Mouse (Mus musculus) 3T3-L1 (cell line): Measurements from ENCODE around the gene Npas2.
A peak's percentile ranks its signal among the peaks of the same experiment; 100 is the strongest.

Experiments
- DNase-seq: peaks from one replicate; pipeline ENCODE4 v3.0.0-alpha.2; 2015; ENCODE audit warnings: low read depth, low spot score

Gene Npas2

DNA sequence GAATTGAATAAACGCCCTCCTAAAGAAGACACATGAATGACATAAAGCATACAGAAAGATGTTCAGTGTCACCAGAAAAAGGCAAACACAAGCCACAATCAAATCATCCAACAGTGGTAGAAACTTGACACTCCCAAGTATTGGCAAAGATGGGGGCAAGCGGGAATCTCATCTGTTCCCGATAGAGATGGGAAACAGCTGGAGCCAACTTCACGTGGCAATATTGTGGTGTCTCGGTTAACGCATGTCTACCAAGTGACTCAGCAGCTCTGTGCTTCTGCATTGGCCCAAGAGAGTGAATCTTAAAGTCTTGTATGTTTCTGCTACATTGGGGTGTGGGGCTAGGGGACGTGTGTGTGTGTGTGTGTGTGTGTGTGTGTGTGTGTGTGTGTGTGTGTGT, 89.8 kb downstream of the Npas2 start:
- peak; percentile 84 for DNase-seq

DNA sequence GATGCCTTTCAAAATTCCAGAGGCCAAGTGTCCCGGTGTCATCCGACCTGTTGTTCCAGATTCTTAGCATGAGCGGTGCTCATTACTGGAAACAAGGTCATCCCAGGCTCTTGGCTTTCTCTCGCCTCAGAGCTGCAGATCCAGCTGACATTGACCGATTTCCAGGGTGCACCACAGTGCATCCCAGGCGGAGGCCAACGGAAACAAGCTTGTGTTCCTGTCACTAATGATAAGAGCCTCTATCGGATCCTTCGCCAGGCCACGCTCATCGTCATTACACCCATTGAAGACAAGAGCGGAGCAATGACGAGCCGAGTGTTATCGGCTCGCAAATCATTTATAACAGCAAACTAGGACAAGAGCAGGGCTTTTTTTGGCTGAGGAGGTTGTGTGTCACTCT, 91.3 kb downstream of the Npas2 start:
- no peak for DNase-seq

DNA sequence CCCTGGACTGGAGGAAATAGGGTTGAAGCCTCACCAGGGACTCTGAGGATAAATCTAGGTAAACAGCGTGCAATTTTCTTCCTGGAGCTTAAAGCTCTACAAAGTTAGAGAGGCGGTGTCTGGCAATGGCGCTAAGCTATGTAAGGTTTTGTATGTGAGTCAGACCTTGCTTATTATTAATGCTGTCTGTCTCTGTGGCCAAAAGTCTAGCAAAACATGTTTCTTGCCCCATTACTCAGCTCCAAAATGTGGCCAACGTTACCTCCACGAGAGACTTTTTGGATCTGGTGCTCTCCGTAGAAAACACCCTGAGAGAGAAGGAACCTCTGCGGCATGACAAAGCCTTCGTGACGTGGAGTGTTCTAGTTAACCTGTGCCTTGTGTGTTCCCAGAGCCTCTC, 93.5 kb downstream of the Npas2 start:
- DNase-seq = peak; percentile 9

- no peak for DNase-seq
These were observed 94.3 kb downstream of the Npas2 start for GRCm38 (mm10) chr1:39287831-39288230.

DNA sequence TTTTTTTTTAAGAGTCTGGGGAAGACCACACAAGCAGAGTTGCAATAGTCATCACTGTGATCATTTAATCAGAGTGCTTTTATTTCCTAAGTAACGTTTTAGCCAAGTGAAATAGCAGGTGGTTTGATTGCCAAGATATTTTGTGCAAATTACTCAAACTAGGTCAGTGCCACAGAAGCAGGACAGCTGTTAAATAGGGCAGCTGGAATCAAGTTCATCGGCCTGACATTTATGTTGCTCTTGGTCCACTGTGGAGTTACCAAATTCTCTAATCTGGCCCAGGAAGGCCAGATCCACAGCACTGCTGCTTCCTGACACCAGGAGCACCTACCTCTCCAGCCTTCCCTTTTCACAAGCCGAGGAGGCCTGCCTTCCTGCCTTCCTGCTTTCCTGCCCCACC, 94.9 kb downstream of the Npas2 start:
- DNase-seq = no peak

DNA sequence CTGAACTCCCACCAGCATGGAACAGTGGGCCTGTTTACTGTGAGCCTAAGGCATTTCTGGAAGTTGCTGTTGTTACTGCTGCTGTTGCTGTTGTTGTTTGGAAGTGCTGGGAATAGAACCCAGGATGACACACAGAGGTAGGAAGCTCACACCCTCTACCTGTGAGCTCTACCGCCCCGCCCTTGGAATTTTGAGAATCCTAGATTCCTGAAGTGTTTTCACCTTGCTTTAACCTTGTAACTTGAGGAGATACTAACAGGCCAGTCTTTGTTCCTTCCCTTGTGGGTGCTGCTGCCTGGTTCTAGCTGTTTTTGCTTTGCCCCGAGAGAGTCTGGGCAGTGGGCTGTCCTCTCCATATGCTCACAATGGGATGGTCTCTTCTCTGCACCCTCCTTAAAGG, 98.5 kb downstream of the Npas2 start:
- DNase-seq = no peak

GRCm38 (mm10) chr1:39298294-39298693, 104.8 kb downstream of the Npas2 start:
- DNase-seq = no peak

DNA sequence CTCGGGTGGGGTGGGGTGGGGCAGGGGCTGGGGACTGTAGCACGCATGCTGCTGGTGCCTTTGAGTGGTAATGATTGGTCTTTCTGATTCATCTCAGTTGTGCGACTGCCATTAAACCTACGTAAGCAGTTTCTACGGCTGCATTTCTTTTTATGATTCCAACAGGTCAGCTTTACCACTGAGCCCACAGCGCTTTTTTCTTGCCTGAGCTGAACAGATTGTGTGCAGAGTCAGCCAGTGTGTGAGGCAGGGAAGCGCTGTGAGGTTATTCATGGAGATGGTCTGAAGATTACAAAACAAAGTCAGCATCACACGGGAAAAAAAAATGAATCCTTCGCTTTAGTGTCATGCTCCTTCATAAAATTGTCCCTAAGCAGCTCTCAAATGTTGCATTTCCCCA, 106.7 kb downstream of the Npas2 start:
- DNase-seq = no peak

DNA sequence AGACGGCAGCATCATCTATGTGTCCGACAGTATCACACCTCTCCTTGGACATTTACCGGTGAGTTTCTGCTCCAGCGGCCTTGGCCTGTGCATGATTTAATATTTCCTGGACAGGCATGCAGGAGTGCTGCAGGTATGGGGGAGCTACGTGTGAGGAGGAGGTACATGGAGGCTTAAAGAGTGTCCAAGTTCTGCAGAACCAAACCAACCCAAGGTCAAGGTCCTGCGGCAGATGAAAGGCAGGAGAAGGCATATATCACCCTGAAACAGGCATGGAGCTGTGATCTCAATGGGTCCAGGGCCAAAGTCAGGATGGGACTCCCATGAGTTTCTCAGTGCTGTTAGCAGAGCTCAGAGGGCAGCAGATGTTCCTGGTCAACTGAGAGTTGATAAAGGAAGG, 107.1 kb downstream of the Npas2 start:
- no peak for DNase-seq

DNA sequence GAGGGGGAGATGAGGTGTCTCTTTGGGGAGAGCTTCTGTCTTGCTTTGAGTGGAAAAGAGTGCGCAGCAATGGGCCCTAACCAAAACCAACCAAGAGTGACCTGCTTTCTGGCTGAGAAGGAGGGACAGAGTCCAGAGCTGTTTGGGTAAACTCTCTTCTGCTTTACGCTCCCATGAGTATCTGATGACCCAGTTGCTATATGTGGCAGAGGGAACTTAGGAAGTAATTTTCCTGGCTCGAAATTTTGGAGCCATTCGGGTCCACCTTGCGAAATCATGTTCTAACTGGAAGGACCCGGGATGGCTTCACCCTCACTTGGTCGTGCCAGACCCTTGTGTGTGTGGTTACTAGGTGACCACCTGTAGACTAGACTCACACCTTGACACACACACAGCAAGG, 108.7 kb downstream of the Npas2 start:
- DNase-seq = no peak

GRCm38 (mm10) chr1:39303054-39303649, 109.6 kb downstream of the Npas2 start:
- DNase-seq = no peak

- DNase-seq = peak; percentile 64
These were observed 113.8 kb downstream of the Npas2 start for GRCm38 (mm10) chr1:39307291-39307690.

GRCm38 (mm10) chr1:39307971-39308370, 114.4 kb downstream of the Npas2 start:
- DNase-seq = peak; percentile 48

DNA sequence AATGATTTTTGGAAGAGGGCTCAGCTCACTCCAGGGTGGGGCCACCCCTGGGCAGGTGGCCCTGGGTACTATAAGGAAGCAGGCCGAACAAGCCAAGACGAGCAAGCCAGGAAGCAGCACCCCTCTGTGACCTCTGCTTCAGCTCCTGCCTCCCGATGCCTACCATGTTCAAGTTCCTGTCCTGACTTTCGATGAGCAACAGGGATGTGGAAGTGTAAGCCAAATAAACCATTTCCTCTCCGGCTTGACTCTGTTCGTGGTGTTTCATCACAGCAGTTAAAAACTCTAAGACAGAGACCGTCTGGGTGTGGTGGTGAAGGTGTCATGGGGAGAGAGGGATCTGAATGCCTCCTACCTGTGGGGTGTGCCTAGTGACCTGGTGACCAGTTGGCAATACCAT, 116.0 kb downstream of the Npas2 start:
- DNase-seq = no peak

DNA sequence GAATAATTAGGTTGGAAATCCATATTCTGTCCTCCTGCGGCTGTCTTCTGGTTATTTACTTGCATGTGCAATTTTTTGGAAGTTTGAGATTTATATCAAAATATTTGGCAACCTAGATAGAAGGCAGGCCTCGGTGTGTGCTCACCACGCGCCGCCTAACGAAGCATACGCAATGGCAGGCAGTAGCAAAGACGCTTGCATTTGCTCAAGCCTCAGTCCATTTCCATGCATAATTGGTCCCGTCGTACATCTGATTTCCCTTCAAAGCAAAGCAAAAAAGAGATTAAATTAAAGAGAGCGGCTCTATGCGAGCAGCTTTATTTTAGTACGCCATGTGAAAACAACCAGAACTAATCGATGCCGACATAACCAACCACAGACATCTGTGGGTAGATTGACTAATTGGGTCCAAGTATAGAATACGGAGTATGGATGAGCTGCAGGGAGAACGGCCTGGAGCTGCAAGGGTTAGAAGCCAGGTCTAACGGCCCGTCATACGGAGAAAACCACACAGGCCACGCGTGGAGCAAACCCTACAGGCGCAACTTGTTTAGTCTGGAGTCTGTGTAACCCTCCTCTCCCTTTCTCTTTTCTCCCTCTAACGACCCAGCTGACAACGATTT, 118.9 kb downstream of the Npas2 start:
- DNase-seq = no peak

GRCm38 (mm10) chr1:39313352-39314245, 120.1 kb downstream of the Npas2 start:
- DNase-seq = no peak

DNA sequence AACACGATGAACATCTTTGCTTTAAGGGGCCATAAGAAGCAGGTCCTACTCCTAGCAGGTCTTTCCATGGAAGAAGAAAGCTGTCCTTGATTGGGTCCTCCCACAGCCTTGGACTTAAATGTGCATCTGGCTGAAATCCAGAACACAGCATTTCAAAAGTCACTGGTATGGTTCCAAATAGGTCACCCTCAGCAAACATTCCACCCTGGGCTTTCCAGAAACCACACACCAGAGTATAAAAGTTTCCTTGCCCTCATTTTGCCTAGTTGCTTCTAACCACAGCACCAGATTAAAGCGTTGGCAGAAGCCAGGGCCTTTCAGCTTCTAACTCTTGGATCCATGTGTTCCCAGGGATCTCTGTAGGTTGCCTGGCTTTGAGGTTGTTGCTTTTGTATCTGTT, 124.4 kb downstream of the Npas2 start:
- DNase-seq = peak; percentile 64

- DNase-seq = no peak
These were observed 125.3 kb downstream of the Npas2 start for GRCm38 (mm10) chr1:39318870-39319269.

DNA sequence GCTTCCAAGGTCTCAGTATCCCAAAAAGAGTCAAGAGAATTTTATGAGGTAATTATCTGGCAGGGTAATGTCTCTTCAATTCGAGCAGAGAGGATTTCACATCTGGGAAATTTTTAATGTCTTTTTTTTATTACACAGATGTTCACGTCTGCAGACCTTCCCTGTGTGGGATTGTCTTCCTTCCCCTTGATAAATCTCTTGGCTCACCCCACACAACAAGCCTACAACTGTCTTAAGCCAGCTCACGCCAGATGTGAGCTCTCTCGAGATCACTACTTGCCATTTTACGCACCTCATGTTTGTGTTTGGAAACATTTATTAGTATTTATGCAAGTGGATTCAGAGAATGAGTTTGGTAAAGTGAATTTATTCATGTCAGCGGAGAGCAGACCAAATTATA, 128.4 kb downstream of the Npas2 start:
- DNase-seq = no peak

GRCm38 (mm10) chr1:39325228-39325627, 131.7 kb downstream of the Npas2 start:
- no peak for DNase-seq

- no peak for DNase-seq
These were observed 134.0 kb downstream of the Npas2 start for GRCm38 (mm10) chr1:39327546-39327945.

DNA sequence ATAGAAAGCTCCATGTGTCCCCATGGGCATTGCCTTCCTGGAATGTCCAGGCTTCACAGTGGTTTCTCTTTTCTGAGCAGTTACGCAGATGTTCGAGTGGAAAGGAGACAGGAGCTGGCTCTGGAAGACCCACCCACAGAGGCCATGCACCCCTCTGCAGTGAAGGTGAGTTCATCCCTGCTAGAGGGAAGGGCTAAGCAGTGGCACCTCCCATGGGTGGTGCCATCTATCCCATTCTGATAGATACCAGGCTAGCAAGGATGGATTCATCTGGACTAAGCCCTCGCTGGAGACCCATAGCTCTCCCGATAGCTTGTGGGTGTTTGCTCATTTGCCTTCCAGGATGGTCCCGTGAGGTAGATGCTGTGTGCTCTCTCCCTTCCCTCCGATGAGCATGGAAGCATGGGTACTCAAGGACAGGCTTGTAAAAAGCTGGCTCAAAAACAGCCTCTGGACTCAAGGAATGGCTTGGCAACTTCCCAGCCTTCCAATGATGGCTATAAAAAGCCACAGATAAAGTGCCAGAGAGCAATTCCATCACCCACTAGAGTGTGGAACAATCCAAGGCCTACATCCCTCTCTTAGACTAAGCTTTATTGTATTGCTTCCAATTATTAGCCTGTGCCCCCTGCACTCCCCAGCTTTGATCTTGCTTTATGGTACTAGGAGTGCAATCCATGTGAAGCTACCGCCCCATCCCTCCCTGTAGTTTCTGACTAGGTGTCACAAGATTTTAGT, 137.5 kb downstream of the Npas2 start:
- no peak for DNase-seq
